Mouse (Mus musculus) kidney, adult 11 months (tissue): ENCODE data around the gene Fam81b.

Source experiments
- DNase-seq: peaks from one replicate; pipeline ENCODE4 v3.0.0; 2022

The Fam81b gene

DNA sequence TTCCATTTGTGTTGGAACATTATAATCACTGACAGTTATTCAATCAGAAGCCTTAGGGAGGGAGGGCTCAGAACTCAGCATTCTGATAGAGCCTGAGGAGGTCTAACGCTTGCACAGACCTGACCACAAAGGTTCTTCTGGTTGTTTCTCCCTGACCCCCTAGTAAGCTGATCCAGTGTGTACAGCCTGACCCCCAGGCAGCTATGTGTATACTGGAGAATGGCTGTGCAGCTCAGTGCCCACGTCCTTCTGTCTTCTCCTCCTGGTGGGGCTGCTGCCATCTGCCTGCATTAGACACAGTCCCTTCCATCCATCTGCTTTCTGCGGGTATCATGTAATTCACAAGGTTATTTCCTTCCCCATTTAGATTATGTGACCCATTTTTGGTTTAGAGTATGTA, 115.7 kb downstream of the Fam81b start:
- DNase-seq: no peak

DNA sequence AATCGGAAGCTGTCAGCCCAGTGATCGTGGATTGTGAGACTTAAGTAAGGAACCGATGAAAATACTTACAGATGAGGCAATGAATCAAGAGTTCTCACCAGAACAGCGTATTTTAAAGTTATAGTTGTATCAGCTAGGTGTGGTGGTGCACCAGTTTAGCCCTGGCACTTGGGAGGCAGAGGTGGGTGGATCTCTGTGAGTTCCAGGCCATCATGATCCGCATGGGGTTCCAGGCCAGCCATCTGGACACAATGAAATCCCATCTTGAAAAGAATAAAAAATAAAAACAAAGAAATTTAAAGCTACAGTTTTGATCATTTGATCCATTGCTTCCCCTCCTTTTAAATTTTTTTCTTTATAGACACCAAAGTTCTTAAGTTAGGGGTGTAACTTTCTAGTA, 117.2 kb downstream of the Fam81b start:
- no peak for DNase-seq

DNA sequence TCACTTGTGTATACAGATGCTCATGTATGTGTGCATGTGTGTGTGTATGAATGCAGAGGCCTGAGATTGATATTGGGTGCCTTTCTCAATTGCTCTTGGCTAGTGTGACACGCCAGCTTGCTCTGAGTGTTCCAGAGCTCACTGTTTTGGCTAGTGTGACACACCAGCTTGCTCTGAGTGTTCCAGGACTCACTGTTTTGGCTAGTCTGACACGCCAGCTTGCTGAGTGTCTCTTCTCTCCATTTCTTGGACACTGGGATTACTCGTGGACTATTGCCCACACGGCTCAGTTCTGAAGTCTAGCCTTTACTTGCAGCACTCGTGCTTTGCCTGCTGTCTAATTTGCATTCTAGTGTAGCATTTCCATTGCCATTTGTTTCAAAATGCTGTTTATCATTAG, 126.2 kb downstream of the Fam81b start:
- no peak for DNase-seq

DNA sequence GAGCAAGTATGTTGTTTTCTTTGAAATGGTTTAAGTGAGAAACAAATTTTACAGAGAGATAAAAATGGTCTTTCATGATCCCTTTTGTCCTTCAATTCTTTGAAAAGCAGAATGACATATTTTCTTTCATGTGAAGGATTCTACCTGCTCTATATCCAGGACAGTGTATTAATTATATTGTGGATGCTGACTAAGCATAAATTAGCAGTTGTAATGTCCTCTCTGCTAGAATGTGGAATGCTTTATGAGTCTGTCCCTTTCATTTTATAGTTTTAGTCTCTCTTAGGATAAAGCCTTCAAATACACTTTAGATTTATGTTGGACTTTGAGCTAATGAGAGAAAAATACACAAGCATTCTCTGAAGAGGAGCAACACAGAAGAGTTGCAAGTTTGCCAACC, 130.6 kb downstream of the Fam81b start:
- no peak for DNase-seq

DNA sequence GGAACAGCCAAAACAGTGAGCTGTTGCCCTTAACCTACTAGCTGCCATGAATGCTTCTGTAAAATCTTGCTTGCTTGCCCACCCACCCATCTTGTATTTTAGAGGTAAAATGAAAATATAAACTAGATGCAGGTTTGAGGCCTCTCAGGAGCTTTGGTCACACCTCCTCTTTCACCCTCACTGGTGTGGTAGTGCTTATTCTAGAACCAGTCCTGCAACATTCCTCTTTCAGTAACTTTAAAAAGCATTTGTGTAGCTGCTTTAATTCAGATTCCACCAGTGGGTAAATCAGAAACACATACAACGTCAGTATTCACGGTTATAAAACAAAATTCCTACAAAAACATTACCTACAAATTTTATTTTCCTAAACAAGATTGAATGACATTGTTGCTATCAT, 144.3 kb downstream of the Fam81b start:
- DNase-seq: peak; percentile 11

DNA sequence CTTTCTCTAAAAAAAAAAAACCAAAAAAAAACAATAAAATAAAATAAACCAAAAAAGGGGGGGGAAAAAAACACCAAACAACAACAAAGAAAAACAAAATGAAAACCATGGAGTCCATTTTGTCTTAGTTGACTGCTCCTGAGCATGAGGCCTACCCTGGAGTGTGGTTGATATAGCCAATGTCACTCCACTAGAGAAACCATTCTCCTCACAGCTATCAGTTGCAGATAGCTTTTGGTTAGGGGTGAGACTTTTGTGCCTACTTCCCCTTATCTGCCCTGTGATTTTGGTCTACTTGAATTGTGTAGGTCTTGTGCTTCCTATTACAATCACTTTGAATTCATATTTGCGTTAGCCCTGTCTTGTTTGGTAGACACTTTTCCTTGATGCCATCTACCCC, 147.4 kb downstream of the Fam81b start:
- no peak for DNase-seq

DNA sequence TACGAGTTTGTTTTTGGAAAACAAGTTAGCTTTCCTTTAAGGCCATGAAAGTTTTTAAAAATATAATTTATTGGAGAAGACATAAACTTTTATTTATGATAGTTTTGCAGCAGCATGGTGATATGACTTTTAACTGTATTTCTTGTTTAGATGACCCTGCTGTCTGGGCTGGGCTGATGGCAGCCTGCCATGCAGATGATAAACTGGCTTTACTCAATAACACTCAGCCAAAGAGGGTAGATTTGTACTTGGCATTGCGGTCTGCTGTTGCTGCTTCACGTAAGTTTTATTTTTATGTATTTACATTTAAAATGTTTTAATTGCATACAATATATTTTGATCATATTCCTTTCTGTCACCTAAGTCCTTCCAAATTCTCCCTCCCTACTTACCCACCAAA, 147.8 kb downstream of the Fam81b start:
- DNase-seq: no peak
